In genomic region chr5:136581166-136581565, GRCm38 (mm10) we compare ENCODE assay signal across 8 mouse cellular contexts. TPM values are rescaled to one million over a fixed set of nuclear protein-coding genes. Genes with fewer than 3 reads are reported as not detected.
DNase-seq lines count a peak whose midpoint lies in the region; ATAC-seq lines count a peak whose summit lies in the region.

No protein-coding gene starts in this region.

- H3K4me1 ChIP-seq in lung, embryonic 16.5 days (replicated peaks; ENCODE audit: control insufficient read depth, insufficient read depth, low read length), result peaks cover 5% of the 10 kb centered on the region; the same call in 1 of the 2 replicates

- no peak overlapping the region for H3K27ac ChIP-seq in lung, embryonic 16.5 days (ENCODE audit: low read length)

- peak overlapping the region; percentile 22 for H3K4me3 ChIP-seq in lung, embryonic 16.5 days (ENCODE audit: low read length)

- no peaks in the 10 kb centered on the region for H3K36me3 ChIP-seq in lung, embryonic 16.5 days (ENCODE audit: control insufficient read depth, insufficient read depth, low read length)

- peak; percentile 57; the same call in 1 of the 2 replicates for ATAC-seq in erythroblast, adult 5-6 weeks (replicated peaks; ENCODE audit: low FRiP score, poor library complexity, severe bottlenecking)
- peak; percentile 41; the same call in 1 of the 2 replicates for ATAC-seq in lung, embryonic 16.5 days (ENCODE audit: low read depth)

- DNase-seq in adrenal gland, postnatal 10 days, result peak; percentile 68
- no peak for DNase-seq in adrenal gland, adult 18-20 months (ENCODE audit: low spot score in 2 of 2)
- peak; percentile 83 to 85 for DNase-seq in B cell, adult 2 months
- DNase-seq in kidney, adult 18-20 months, result peak; percentile 67
- DNase-seq in spleen, adult 12 weeks (ENCODE audit: low spot score), result peak; percentile 23
- DNase-seq in c-Kit-positive CD71-positive TER-119-positive erythroid progenitor cells, embryonic 14.5 days (ENCODE audit: low spot score), result no peak

- no peak overlapping the region for H3K9ac ChIP-seq in lung, embryonic 16.5 days (ENCODE audit: low read length)

- peaks cover 14% of the 10 kb centered on the region for H3K27me3 ChIP-seq in lung, embryonic 16.5 days (ENCODE audit: control insufficient read depth, insufficient read depth, low read depth, low read length)

- peak overlapping the region; percentile 46 for H3K4me2 ChIP-seq in lung, embryonic 16.5 days (ENCODE audit: low read depth, low read length)

- no peaks in the 10 kb centered on the region for H3K9me3 ChIP-seq in lung, embryonic 16.5 days (ENCODE audit: control insufficient read depth, low read length)

- WGBS in lung, embryonic 16.5 days, result 14% methylated on average over 9 of the region's 9 CpGs

RNA-seq across cellular contexts. Expression of gene Cux1, which starts 13.9 kb away (rescaled TPM):
- 10 to 100 TPM; 79.1 to 95.4 TPM for total RNA-seq in adrenal gland, postnatal 10 days (2021)
- 10 to 100 TPM; 92.3 to 95.1 TPM for total RNA-seq in adrenal gland, adult 18-20 months (2021)
- total RNA-seq in erythroblast, adult 5-6 weeks (2015; ENCODE audit: low replicate concordance), result 17.7 and 47.6 TPM in 2 replicates
- total RNA-seq in erythroblast, adult 5-6 weeks (2017; ENCODE audit: low replicate concordance), result 46.4 and 57.3 TPM in 2 replicates
- 113 and 117 TPM in 2 replicates for polyA plus RNA-seq in lung, embryonic 16.5 days (2015; fragmentation: Nextera tagmentation; extraction: Ambion mirVana)

Comparison
In these comparisons a context has a peak if more than half of its experiments do, and no peak if none do; other contexts are left out.
1. DNase-seq: peak in adrenal gland, postnatal 10 days (single experiment), B cell, adult 2 months (2 of 2), kidney, adult 18-20 months (single experiment) and spleen, adult 12 weeks (single experiment); none in adrenal gland, adult 18-20 months (0 of 2) and c-Kit-positive CD71-positive TER-119-positive erythroid progenitor cells, embryonic 14.5 days (single experiment).